Mouse (Mus musculus): ENCODE data around the gene Pigv. TPM values are rescaled to one million over a fixed set of nuclear protein-coding genes. Genes with fewer than 3 reads are reported as not detected.

The Pigv gene
- total and polyA plus RNA-seq, 3 experiments, result 7.9 to 12.0 TPM; not detected in 1

DNA sequence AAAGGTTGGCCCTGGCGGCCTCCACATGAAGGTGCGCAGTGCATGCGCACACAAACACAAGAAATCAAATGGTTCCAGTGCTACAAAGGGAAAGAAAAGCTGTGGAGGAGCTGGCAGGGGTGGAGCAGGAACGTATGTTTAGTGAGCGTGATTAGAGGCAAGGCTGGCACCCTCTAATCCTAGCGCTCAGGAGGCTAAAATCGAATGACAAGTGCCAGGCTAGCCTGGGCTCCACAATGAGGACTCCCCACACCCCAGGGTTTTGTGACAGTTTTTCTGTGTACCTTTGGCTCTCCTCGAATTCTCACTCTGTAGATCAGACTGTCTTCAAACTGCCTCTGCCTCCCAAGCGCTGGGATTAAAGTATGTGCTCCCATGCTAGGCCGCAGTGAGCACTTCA, 19.7 kb downstream of the Pigv start:
- no peak overlapping the region for H3K9ac ChIP-seq (ENCODE audit: control insufficient read depth, low read depth, low read length, poor library complexity, severe bottlenecking)
- H3K79me2 ChIP-seq (ENCODE audit: control insufficient read depth, insufficient read depth, low read length, poor library complexity), result no peaks in the 10 kb centered on the region
- no peaks in the 10 kb centered on the region for H3K9me3 ChIP-seq (replicated peaks; ENCODE audit: insufficient read depth, low read length)
- DNase-seq (ENCODE audit: low read depth, low spot score), result no peak
- TF ChIP-seq ZKSCAN1 (IDR thresholded peaks at IDR 0.05; ENCODE audit: low read depth, low read length) (no peak), BHLHE40 (IDR thresholded peaks at IDR 0.05; ENCODE audit: borderline replicate concordance, low read depth, low read length) (no peak), MYC (IDR thresholded peaks at IDR 0.05; ENCODE audit: low read depth, low read length) (no peak), MYB (IDR thresholded peaks at IDR 0.05; ENCODE audit: low read depth, low read length) (no peak), MAX (IDR thresholded peaks at IDR 0.05; ENCODE audit: low read length) (no peak), RAD21 (IDR thresholded peaks at IDR 0.05; ENCODE audit: low read depth, low read length) (no peak), CHD2 (IDR thresholded peaks at IDR 0.05; ENCODE audit: low read length) (no peak), TCF12 (IDR thresholded peaks at IDR 0.05; ENCODE audit: low read depth, low read length) (no peak), POLR2AphosphoS5 (IDR thresholded peaks at IDR 0.05; ENCODE audit: borderline replicate concordance, low read depth, low read length) (no peak), POLR2A (IDR thresholded peaks at IDR 0.05; ENCODE audit: control insufficient read depth in 1 of 2, insufficient read depth in 1 of 2, low read depth in 1 of 2, low read length in 2 of 2, poor library complexity in 1 of 2) (no peak), ZNF384 (IDR thresholded peaks at IDR 0.05; ENCODE audit: low read depth, low read length) (no peak)
- H3K27me3 ChIP-seq (ENCODE audit: control insufficient read depth in 1 of 2, insufficient read depth in 2 of 2, low read length in 2 of 2), result no peaks in the 10 kb centered on the region
- H3K4me1 ChIP-seq (ENCODE audit: control insufficient read depth in 1 of 2, insufficient read depth in 2 of 2, low read length in 2 of 2), result 0 out of 4 replicates have a peak, but pooled peaks cover 0 to 5% of the 10 kb centered on the region in 2 experiments
- peaks cover 0 to 2% of the 10 kb centered on the region in 2 experiments; a peak in 2 of 4 replicates for H3K36me3 ChIP-seq (ENCODE audit: control insufficient read depth in 1 of 2, insufficient read depth in 2 of 2, low read length in 2 of 2)
- no peak overlapping the region for H3K27ac ChIP-seq (ENCODE audit: control insufficient read depth, low read depth, low read length)
- no peak overlapping the region for H3K4me3 ChIP-seq (ENCODE audit: control insufficient read depth in 1 of 2, insufficient read depth in 1 of 2, low read depth in 2 of 2, low read length in 2 of 2)

DNA sequence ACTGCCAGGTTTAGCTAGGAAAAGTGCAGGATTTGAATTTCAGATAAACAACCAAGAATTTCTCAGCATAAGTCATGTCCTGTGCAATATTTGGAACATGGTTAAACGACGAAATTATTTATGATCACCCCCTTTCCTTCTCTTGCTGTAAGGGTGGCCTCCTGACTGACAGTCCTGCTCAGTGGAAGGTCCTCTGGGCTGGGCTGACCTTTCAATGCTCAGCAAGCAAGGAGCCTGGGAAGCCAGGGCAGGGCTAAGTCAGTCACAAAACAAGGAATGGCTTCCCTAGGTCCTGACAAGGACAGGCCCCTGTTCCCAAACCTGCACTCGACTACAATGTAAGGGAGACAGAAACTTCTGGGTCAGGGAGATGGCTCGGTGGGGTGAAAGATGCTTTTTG, 20.5 kb downstream of the Pigv start:
- Histone ChIP-seq H3K79me2 (ENCODE audit: control insufficient read depth, insufficient read depth, low read length, poor library complexity) (no peaks in the 10 kb centered on the region), H3K27ac (ENCODE audit: control insufficient read depth, low read depth, low read length) (no peak overlapping the region), H3K36me3 (ENCODE audit: control insufficient read depth in 1 of 2, insufficient read depth in 2 of 2, low read length in 2 of 2) (no peaks in the 10 kb centered on the region; a peak in 1 of 4 replicates), H3K9ac (ENCODE audit: control insufficient read depth, low read depth, low read length, poor library complexity, severe bottlenecking) (no peak overlapping the region), H3K4me1 (ENCODE audit: control insufficient read depth in 1 of 2, insufficient read depth in 2 of 2, low read length in 2 of 2) (0 out of 4 replicates have a peak, but pooled peaks cover 0 to under 1% of the 10 kb centered on the region in 2 experiments), H3K9me3 (replicated peaks; ENCODE audit: insufficient read depth, low read length) (no peaks in the 10 kb centered on the region), H3K4me3 (ENCODE audit: control insufficient read depth in 1 of 2, insufficient read depth in 1 of 2, low read depth in 2 of 2, low read length in 2 of 2) (no peak overlapping the region), H3K27me3 (ENCODE audit: control insufficient read depth in 1 of 2, insufficient read depth in 2 of 2, low read length in 2 of 2) (no peaks in the 10 kb centered on the region)
- no peak for TF ChIP-seq E2F4 (IDR thresholded peaks at IDR 0.05; ENCODE audit: borderline replicate concordance, low read depth, low read length)
- TF ChIP-seq SIN3A (IDR thresholded peaks at IDR 0.05; ENCODE audit: low read length), result no peak
- TF ChIP-seq BHLHE40 (IDR thresholded peaks at IDR 0.05; ENCODE audit: borderline replicate concordance, low read depth, low read length), result no peak
- TF ChIP-seq CTCF (IDR thresholded peaks at IDR 0.05 in 2 of 3, conservative IDR thresholded peaks at IDR 0.05 in 1 of 3; ENCODE audit: control insufficient read depth in 1 of 3, insufficient read depth in 1 of 3, low read depth in 2 of 3, low read length in 3 of 3, poor library complexity in 1 of 3, severe bottlenecking in 1 of 3), result no peak
- no peak for TF ChIP-seq TBP (IDR thresholded peaks at IDR 0.05; ENCODE audit: low read depth, low read length)
- no peak for TF ChIP-seq MAFK (IDR thresholded peaks at IDR 0.05; ENCODE audit: borderline replicate concordance, low read depth, low read length)
- TF ChIP-seq MAZ (IDR thresholded peaks at IDR 0.05; ENCODE audit: low read depth, low read length), result no peak
- DNase-seq (ENCODE audit: low read depth, low spot score), result no peak
